Mouse (Mus musculus) intestine, embryonic 15.5 days (tissue): ENCODE results near the gene Rnd3. TPM values are rescaled to one million over a fixed set of nuclear protein-coding genes. Genes with fewer than 3 reads are reported as not detected.

Source experiments
- ATAC-seq: fragments of 200-750 bp; cut with Nextera tagmentation; 2 replicates; pipeline ENCODE4 v1.8.0; 2017; ENCODE audit warnings: moderate TSS enrichment, moderate library complexity
- H3K27ac ChIP-seq: fragments of 300-500 bp; sonication (generic); 2 replicates; pipeline ENCODE4 v1.5.1; 2015; ENCODE audit warnings: mild to moderate bottlenecking, inconsistent platforms
- H3K27me3 ChIP-seq: fragments of 300-500 bp; sonication (generic); replicated peaks from 2 replicates; pipeline ENCODE4 v1.6.1; 2015; ENCODE audit warnings: inconsistent platforms
- H3K36me3 ChIP-seq: fragments of 300-500 bp; sonication (generic); 2 replicates; pipeline ENCODE4 v1.6.1; 2015; ENCODE audit warnings: inconsistent platforms
- H3K4me1 ChIP-seq: fragments of 300-500 bp; sonication (generic); replicated peaks from 2 replicates; pipeline ENCODE4 v1.6.1; 2015; ENCODE audit warnings: inconsistent platforms
- H3K4me2 ChIP-seq: fragments of 300-500 bp; sonication (generic); replicated peaks from 2 replicates; pipeline ENCODE4 v1.6.1; 2015; ENCODE audit warnings: mild to moderate bottlenecking, inconsistent platforms
- H3K4me3 ChIP-seq: fragments of 300-500 bp; sonication (generic); replicated peaks from 2 replicates; pipeline ENCODE4 v1.5.1; 2015; ENCODE audit warnings: inconsistent platforms
- H3K9ac ChIP-seq: fragments of 300-500 bp; sonication (generic); 2 replicates; pipeline ENCODE4 v1.6.1; 2015; ENCODE audit warnings: inconsistent platforms
- H3K9me3 ChIP-seq: fragments of 300-500 bp; sonication (generic); 2 replicates; pipeline ENCODE4 v1.6.1; 2016; ENCODE audit warnings: inconsistent platforms
- WGBS: fragments of 180-500 bp; shearing (Covaris S2); methylation state at CpG from one replicate; pipeline ENCODE4 v1.1.7; 2015; 5-methylcytosine and 5-hydroxymethylcytosine counted together
- polyA plus RNA-seq: library from polyadenylated mRNA; unstranded; fragments of >200 nt; fragmentation: Nextera tagmentation; extraction: Ambion mirVana; gene quantifications from 2 replicates; pipeline ENCODE4 v1.2.1, GENCODE M21; 2015

Gene Rnd3
- 58.9 and 69.4 TPM in 2 replicates for polyA plus RNA-seq

DNA sequence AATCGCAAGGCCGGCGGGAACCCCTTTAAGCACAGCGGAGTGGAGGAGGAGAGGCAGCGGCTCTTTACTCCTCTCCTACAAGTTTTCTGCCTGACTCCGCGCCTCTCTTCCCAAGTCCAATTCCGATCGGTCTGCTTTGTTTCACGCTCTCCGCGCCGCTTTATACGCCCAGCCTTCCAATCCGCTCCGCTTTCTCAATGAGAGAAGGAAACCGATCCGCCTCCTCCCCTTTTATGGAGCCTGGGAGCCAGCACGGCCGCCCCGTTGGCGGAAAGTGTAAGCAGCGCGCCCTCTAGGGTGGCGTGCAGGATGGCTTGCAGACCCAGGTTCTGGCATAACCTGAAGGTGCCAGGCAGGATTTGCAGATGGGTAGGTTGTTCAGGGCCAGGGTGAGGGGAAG lies at the start of gene Rnd3:
Gene Rnd3, minus strand, starts transcription at position 137 of the 400 bp plus-strand sequence.
- ATAC-seq, result peak; percentile 89
- no peaks in the 10 kb centered on the region for H3K27me3 ChIP-seq
- H3K4me2 ChIP-seq, result peak within 1 kb of the TSS; percentile 61
- H3K9me3 ChIP-seq, result no peaks in the 10 kb centered on the region
- H3K4me3 ChIP-seq, result peak within 1 kb of the TSS; percentile 86
- H3K27ac ChIP-seq, result peak within 1 kb of the TSS; percentile 93
- peaks cover 10% of the 10 kb centered on the region for H3K4me1 ChIP-seq
- H3K9ac ChIP-seq, result peak within 1 kb of the TSS; percentile 89
- H3K36me3 ChIP-seq, result no peaks in the 10 kb centered on the region
- under 1% methylated on average over 25 of the region's 25 CpGs for WGBS

DNA sequence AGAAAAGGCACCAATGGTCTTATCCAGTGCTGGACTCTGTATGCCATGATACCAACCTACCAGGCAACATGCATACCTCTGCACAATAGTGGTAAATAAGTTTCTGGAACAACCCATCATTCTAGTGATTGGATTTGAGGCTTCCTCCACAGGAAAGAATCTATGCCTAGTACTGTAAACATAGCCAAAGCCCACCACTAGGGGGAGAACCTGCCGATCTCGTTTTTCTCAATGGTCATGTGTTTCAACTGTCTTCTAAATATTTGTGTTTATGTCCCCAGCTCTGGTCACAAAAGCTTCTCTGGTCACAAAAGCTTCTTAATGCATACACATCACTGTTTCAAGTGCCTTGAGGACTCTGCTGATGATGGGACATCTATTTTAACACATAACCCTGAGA lies 43.4 kb upstream of the Rnd3 start:
- H3K9me3 ChIP-seq, result no peaks in the 10 kb centered on the region
- H3K27ac ChIP-seq, result no peak overlapping the region
- H3K4me3 ChIP-seq, result no peak overlapping the region
- ATAC-seq, result no peak
- H3K4me2 ChIP-seq, result no peak overlapping the region
- H3K27me3 ChIP-seq, result no peaks in the 10 kb centered on the region
- 60% methylated on average over 2 of the region's 2 CpGs for WGBS
- H3K9ac ChIP-seq, result no peak overlapping the region
- no peaks in the 10 kb centered on the region for H3K4me1 ChIP-seq
- H3K36me3 ChIP-seq, result no peaks in the 10 kb centered on the region

DNA sequence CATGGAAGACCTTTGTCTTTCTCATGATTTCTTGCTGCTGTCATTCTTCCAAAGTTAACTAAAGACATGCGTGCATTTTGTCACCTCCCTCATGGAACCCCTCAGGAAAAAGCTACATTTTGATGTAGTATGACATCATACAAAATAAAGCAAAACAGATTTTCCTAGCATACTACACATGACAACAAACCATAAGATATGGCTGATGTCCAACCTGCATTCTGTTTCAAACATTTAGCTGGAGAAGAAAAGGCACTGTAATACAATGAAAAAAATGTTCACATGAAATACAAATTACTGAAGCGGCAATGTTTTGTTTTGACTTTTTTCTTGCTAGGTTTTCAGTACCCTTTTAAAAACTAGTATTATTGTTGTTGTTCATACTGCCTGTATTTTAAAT lies 36.9 kb upstream of the Rnd3 start:
- no peak overlapping the region for H3K4me2 ChIP-seq
- no peaks in the 10 kb centered on the region for H3K4me1 ChIP-seq
- 91% methylated on average over 2 of the region's 2 CpGs for WGBS
- H3K36me3 ChIP-seq, result no peaks in the 10 kb centered on the region
- H3K9me3 ChIP-seq, result no peaks in the 10 kb centered on the region
- H3K27ac ChIP-seq, result no peak overlapping the region
- ATAC-seq, result no peak
- H3K27me3 ChIP-seq, result no peaks in the 10 kb centered on the region
- no peak overlapping the region for H3K4me3 ChIP-seq
- H3K9ac ChIP-seq, result no peak overlapping the region

DNA sequence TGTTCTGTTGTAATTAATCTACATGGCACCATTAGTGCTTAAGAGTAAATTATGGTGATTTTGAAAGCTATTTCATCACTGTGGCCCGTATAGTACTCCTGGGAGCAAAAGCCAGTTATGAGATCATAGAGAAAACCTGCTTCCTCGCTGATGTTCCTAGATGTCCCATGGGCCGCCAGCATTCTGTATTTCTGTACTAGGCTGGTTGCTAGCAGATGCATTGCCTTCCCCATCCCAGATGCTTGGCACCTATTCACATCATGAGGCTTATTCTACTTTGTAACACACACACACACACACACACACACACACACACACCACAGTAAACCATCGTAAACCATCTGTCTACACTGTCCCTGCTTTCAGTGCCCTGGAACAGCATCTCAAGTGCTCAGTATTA lies 34.1 kb upstream of the Rnd3 start:
- Histone ChIP-seq H3K9ac (no peak overlapping the region), H3K36me3 (no peaks in the 10 kb centered on the region), H3K4me1 (no peaks in the 10 kb centered on the region), H3K4me3 (no peak overlapping the region), H3K27me3 (no peaks in the 10 kb centered on the region), H3K9me3 (no peaks in the 10 kb centered on the region), H3K27ac (no peak overlapping the region), H3K4me2 (no peak overlapping the region)
- WGBS, result 86% methylated on average over 4 of the region's 4 CpGs
- no peak for ATAC-seq

DNA sequence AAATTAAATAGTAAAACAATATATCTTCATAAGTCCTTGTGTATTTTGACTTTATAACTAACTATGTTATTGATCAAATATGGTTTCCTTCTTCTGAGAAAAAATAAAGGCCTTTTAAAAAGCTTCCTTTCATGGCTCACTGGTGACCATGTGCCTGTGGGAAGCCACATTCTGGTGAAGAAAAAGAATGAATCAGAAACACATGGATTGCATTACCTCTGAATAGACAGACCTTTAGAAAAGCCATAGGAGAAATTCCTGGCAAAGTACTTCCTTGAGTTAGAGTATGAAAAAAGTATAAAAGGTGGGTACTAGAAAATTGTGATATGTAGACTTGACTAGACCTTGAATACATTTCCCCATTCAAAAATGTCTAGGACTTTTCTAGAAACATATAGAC lies 32.5 kb upstream of the Rnd3 start:
- no peak for ATAC-seq
- no peaks in the 10 kb centered on the region for H3K27me3 ChIP-seq
- H3K9me3 ChIP-seq, result no peaks in the 10 kb centered on the region
- no peaks in the 10 kb centered on the region for H3K36me3 ChIP-seq
- no peak overlapping the region for H3K9ac ChIP-seq
- H3K4me3 ChIP-seq, result no peak overlapping the region
- H3K4me1 ChIP-seq, result no peaks in the 10 kb centered on the region
- H3K27ac ChIP-seq, result no peak overlapping the region
- H3K4me2 ChIP-seq, result no peak overlapping the region

DNA sequence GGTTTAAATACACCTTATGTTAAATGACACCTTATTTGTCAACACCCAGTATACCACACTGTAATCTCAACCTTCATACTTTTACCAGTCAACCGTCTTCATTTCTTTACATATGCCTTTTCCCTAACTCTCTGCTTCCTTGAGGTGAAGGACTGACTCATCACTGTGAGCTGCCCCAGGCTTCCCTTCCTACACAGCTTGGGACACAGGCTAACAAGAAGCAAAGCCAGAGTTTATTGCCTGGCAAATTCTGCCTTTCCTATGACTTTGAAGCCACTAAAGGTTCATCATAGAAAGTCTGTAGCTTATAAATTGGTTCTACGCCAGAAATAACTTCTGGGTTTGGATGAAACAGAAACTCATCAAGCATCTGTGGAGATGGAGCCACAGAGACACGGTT lies 30.2 kb upstream of the Rnd3 start:
- 73% methylated on average over 3 of the region's 3 CpGs for WGBS
- ATAC-seq, result no peak

DNA sequence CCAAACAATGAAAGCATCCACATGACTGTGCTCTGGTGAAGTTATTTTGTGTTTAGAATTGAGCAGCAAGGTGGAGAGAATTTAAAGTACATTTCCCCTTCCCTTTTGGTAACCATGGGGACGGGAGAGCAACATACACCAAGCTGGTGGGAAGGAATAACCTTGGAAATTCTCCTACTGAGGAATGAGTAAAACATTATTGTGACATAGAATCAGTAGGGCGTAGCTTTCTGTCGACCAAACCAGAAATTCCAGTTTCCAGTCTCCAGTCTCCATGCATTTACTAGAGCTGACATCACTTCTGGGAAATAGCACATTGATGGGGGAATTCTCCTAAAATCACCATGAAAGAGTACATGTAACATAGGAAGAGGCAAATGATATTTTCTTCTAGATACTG lies 28.7 kb upstream of the Rnd3 start:
- Histone ChIP-seq H3K4me1 (no peaks in the 10 kb centered on the region), H3K9me3 (no peaks in the 10 kb centered on the region), H3K27ac (no peak overlapping the region), H3K4me3 (no peak overlapping the region), H3K27me3 (no peaks in the 10 kb centered on the region), H3K9ac (no peak overlapping the region), H3K4me2 (no peak overlapping the region), H3K36me3 (no peaks in the 10 kb centered on the region)
- WGBS, result 37% methylated on average over 3 of the region's 3 CpGs
- ATAC-seq, result peak; percentile 78

More for the DNA sequence above, 30.2 kb upstream of the Rnd3 start:
- Histone ChIP-seq H3K4me3 (no peak overlapping the region), H3K9me3 (no peaks in the 10 kb centered on the region), H3K36me3 (no peaks in the 10 kb centered on the region), H3K27ac (no peak overlapping the region), H3K9ac (no peak overlapping the region), H3K4me1 (no peaks in the 10 kb centered on the region), H3K4me2 (no peak overlapping the region), H3K27me3 (no peaks in the 10 kb centered on the region)

DNA sequence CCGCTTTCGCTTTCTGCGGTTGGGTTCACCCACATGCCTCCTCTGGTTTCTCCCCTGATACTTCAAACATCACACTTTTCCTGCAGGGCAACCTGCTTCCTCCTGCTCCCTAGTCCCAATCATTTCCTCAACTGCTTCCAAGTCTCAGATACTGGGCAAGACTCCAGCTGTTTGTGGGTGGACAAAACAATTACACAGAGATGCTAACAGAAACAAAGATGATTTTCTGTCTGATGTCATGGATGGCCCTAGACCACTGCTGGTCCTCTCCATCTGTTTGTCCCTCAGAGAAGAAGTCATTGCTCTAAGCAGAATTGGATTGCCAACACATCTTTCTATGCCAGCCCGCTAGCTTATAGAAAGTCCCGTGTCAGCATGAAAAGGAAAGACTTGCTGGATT lies 26.4 kb upstream of the Rnd3 start:
- WGBS, result 93% methylated on average over 5 of the region's 5 CpGs
- no peak overlapping the region for H3K4me2 ChIP-seq
- no peaks in the 10 kb centered on the region for H3K9me3 ChIP-seq
- H3K27me3 ChIP-seq, result no peaks in the 10 kb centered on the region
- no peaks in the 10 kb centered on the region for H3K4me1 ChIP-seq
- H3K36me3 ChIP-seq, result no peaks in the 10 kb centered on the region
- H3K9ac ChIP-seq, result no peak overlapping the region
- no peak overlapping the region for H3K4me3 ChIP-seq
- no peak for ATAC-seq
- no peak overlapping the region for H3K27ac ChIP-seq

DNA sequence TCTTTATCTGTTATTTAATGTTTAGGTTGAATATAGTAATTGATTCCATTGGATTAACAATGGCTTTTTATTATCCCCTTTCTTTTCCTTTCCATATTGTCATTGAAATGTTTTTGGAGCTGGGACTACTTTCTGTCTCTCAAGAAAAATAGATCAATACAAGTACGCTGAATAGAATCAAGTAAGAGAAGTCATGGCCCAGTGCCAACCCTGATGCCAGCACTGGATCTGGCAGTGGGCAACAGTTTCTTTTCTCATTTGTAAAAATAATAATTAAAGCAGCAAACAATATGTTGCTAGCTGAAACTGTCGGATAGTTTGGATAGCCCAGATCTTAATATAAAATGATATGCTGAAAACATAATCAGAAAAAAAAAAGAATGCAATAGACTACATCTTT lies 12.2 kb upstream of the Rnd3 start:
- 83% methylated on average over 2 of the region's 2 CpGs for WGBS
- Histone ChIP-seq H3K9me3 (no peaks in the 10 kb centered on the region), H3K4me3 (no peak overlapping the region), H3K9ac (no peak overlapping the region), H3K36me3 (no peaks in the 10 kb centered on the region), H3K27me3 (no peaks in the 10 kb centered on the region), H3K4me2 (no peak overlapping the region), H3K4me1 (no peaks in the 10 kb centered on the region), H3K27ac (no peak overlapping the region)
- no peak for ATAC-seq

DNA sequence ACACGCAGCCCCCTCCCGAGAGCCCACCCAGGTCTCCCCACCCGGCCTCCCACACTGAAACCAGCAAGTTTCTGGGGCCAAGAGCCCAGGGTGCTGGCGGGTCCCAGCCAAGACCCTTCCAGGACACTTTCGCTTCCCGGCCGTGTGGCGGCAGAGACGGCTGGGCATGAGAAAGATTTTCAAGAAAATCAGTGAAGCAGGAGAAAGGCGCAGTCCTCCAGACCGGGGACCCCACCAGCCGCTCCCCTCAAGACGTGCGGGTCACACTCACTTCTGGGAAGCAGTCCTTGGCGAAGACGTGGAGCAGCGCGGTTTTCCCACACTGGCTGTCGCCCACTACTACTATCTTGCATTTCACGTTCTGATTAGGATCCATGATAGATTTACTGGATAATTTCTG lies 457 bp downstream of the Rnd3 start:
- Histone ChIP-seq H3K4me1 (peaks cover 11% of the 10 kb centered on the region), H3K9me3 (no peaks in the 10 kb centered on the region), H3K27ac (peak overlapping the region; percentile 93), H3K9ac (peak overlapping the region; percentile 89), H3K36me3 (no peaks in the 10 kb centered on the region), H3K4me3 (peak overlapping the region; percentile 86), H3K4me2 (peak overlapping the region; percentile 61), H3K27me3 (no peaks in the 10 kb centered on the region)
- WGBS, result under 1% methylated on average over 20 of the region's 20 CpGs
- peak; percentile 39 for ATAC-seq

DNA sequence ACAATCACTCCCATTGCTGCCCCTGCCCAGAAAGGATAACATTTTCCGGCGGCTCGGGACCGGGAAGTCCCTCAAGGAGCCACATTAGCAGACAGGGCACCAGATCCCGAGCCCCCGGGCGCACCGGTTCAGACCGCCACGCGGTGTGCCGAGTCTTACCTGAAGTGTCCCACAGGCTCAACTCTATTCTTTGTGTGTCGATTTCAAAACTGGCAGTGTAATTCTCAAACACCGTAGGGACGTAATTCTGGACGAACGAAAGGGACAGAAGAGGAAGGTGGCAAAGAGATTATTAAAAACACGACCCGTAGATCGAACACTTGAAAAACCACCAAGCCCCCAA lies 875 bp downstream of the Rnd3 start:
- Histone ChIP-seq H3K36me3 (no peaks in the 10 kb centered on the region), H3K9ac (peak overlapping the region; percentile 89), H3K27me3 (no peaks in the 10 kb centered on the region), H3K4me2 (peak overlapping the region; percentile 61), H3K27ac (peak overlapping the region; percentile 93), H3K4me1 (peaks cover 15% of the 10 kb centered on the region), H3K9me3 (no peaks in the 10 kb centered on the region), H3K4me3 (peak overlapping the region; percentile 86)
- peak; percentile 39 for ATAC-seq
- WGBS, result under 1% methylated on average over 20 of the region's 20 CpGs

DNA sequence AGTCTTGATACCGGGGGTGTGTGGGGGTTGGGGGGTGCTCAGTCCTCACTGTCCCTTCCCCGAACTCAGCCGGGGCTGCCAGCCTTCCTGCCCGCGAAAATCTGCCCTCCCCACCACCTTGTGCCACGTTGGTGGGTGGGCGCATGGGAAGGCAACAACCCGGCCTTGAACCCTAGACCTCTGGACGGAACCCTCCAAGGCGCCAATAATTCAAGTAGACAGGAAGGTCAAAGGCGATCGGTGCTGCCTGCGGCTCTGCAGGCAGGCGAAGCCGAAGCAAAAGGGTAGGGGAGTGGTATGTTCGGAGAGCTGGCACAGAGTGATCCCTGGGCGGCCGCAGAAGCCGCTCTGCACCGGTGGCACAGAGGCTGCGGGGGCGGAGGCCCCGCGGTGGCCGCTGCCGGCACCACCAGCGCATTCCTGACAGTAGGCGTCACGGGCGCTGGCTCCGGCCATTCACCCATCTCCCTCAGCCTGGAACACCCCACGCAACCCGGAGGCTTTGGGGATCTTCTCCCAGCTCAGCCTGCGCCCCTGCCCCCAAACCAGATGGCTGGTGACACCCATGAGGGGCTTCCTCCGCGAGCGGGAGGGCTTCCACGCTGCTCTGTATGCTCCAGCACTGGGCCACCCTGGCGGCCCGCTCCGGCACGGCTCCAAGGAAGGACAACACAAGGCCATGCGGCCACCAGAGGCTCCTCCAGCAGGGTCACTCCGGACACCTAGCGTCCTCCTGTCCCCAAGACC lies 1.4 kb downstream of the Rnd3 start:
- Histone ChIP-seq H3K4me2 (peak overlapping the region; percentile 61), H3K4me3 (peak overlapping the region; percentile 86), H3K9me3 (no peaks in the 10 kb centered on the region), H3K9ac (peak overlapping the region; percentile 89), H3K4me1 (peaks cover 17% of the 10 kb centered on the region), H3K36me3 (no peaks in the 10 kb centered on the region), H3K27me3 (no peaks in the 10 kb centered on the region), H3K27ac (peak overlapping the region; percentile 93)
- 0% methylated on average over 45 of the region's 45 CpGs for WGBS
- ATAC-seq, result peak; percentile 76

DNA sequence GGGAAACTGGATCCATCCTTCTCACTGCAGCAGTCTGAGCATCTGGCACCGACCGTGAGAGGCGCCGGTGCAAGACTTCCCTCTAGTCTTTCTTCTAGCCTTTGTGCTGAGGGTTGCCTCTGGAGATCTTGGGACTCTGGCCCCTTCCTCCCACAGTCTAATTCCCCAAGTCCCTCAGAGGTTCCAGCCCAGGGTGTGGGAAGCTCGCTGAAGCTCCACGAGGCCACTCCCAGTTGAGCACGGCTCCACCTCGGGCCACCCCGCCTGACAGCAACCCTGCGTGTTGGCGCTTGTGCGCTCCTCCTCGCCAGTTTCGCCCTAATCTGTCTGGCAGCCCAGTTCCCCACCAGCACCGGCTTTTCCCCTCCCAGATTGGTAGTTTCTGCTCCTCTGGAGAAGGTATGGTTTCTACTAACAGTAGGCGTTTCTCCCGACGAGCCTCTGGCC lies 2.0 kb downstream of the Rnd3 start:
- no peaks in the 10 kb centered on the region for H3K27me3 ChIP-seq
- peak overlapping the region; percentile 61 for H3K4me2 ChIP-seq
- H3K4me3 ChIP-seq, result peak overlapping the region; percentile 86
- peak overlapping the region; percentile 89 for H3K9ac ChIP-seq
- H3K4me1 ChIP-seq, result peaks cover 21% of the 10 kb centered on the region
- H3K27ac ChIP-seq, result peak overlapping the region; percentile 93
- peak; percentile 76 for ATAC-seq
- no peaks in the 10 kb centered on the region for H3K9me3 ChIP-seq
- H3K36me3 ChIP-seq, result no peaks in the 10 kb centered on the region
- under 1% methylated on average over 18 of the region's 18 CpGs for WGBS
